Mouse (Mus musculus) thymus, adult 2 months (tissue): ENCODE results near the gene Dedd2.

Source experiments
- CTCF ChIP-seq: fragments of 200-500 bp; IDR thresholded peaks from 2 replicates; pipeline ENCODE4 v1.5.1; 2012; ENCODE audit warnings: mild to moderate bottlenecking, control low read depth, low read length, moderate library complexity, borderline replicate concordance; ENCODE audit not compliant: control insufficient read depth, poor library complexity, insufficient read depth; ENCODE audit errors: extremely low read depth
- POLR2A ChIP-seq: fragments of 200-500 bp; IDR thresholded peaks from 2 replicates; pipeline ENCODE4 v1.6.1; 2012; ENCODE audit warnings: mild to moderate bottlenecking, low read length, control low read depth, moderate library complexity; ENCODE audit not compliant: control insufficient read depth, poor library complexity, insufficient read depth; ENCODE audit errors: extremely low read depth

- TF ChIP-seq CTCF (no peak), POLR2A (no peak)
Observed at GRCm38 (mm10) chr7:25232101-25232648, 11.8 kb upstream of the Dedd2 start.
